Mouse (Mus musculus) hindbrain, embryonic 13.5 days (tissue): ENCODE data around the gene Fsd1. TPM values are rescaled to one million over a fixed set of nuclear protein-coding genes. Genes with fewer than 3 reads are reported as not detected.

Experiments
- ATAC-seq: fragments of 200-750 bp; cut with Nextera tagmentation; 2 replicates; pipeline ENCODE4 v1.8.0; 2017; ENCODE audit warnings: moderate TSS enrichment; ENCODE audit not compliant: low FRiP score
- H3K27ac ChIP-seq: fragments of 300-500 bp; sonication (generic); 2 replicates; pipeline ENCODE4 v1.5.1; 2015; ENCODE audit warnings: inconsistent platforms, mild to moderate bottlenecking, moderate library complexity
- H3K27me3 ChIP-seq: fragments of 300-500 bp; sonication (generic); 2 replicates; pipeline ENCODE4 v1.6.1; 2015; ENCODE audit warnings: mild to moderate bottlenecking, inconsistent platforms
- H3K36me3 ChIP-seq: fragments of 300-500 bp; sonication (generic); 2 replicates; pipeline ENCODE4 v1.6.1; 2015; ENCODE audit warnings: mild to moderate bottlenecking, inconsistent platforms
- H3K4me1 ChIP-seq: fragments of 300-500 bp; sonication (generic); replicated peaks from 2 replicates; pipeline ENCODE4 v1.6.1; 2015; ENCODE audit warnings: inconsistent platforms
- H3K4me2 ChIP-seq: fragments of 300-500 bp; sonication (generic); 2 replicates; pipeline ENCODE4 v1.6.1; 2015; ENCODE audit warnings: inconsistent platforms, mild to moderate bottlenecking, moderate library complexity
- H3K4me3 ChIP-seq: fragments of 300-500 bp; sonication (generic); 2 replicates; pipeline ENCODE4 v1.5.1; 2015; ENCODE audit warnings: mild to moderate bottlenecking, inconsistent platforms
- H3K9ac ChIP-seq: fragments of 300-500 bp; sonication (generic); 2 replicates; pipeline ENCODE4 v1.6.1; 2015; ENCODE audit warnings: mild to moderate bottlenecking, inconsistent platforms
- H3K9me3 ChIP-seq: fragments of 300-500 bp; sonication (generic); 2 replicates; pipeline ENCODE4 v1.6.1; 2016; ENCODE audit warnings: inconsistent platforms
- WGBS: fragments of 180-500 bp; shearing (Covaris S2); methylation state at CpG from one replicate; pipeline ENCODE4 v1.1.7; 2015; 5-methylcytosine and 5-hydroxymethylcytosine counted together
- polyA plus RNA-seq: library from polyadenylated mRNA; unstranded; fragments of >200 nt; fragmentation: Nextera tagmentation; extraction: Ambion mirVana; gene quantifications from 2 replicates; pipeline ENCODE4 v1.2.1, GENCODE M21; 2015

The Fsd1 gene
- polyA plus RNA-seq, 1 experiment from 2014 or later, result 159 TPM

GRCm38 (mm10) chr17:56036176-56036900, 50.0 kb downstream of the Fsd1 start, which contains the start of gene Sh3gl1:
Gene Sh3gl1 (minus strand): TSS chr17:56036635.
- Histone ChIP-seq H3K9me3 (no peaks in the 10 kb centered on the region), H3K36me3 (peaks cover 27% of the 10 kb centered on the region), H3K27ac (peak within 1 kb of the TSS; percentile 93), H3K4me3 (peak within 1 kb of the TSS; percentile 84), H3K4me2 (peak within 1 kb of the TSS; percentile 63), H3K27me3 (no peaks in the 10 kb centered on the region), H3K4me1 (peaks cover 56% of the 10 kb centered on the region), H3K9ac (peak within 1 kb of the TSS; percentile 93)
- WGBS, result under 1% methylated on average over 74 of the region's 74 CpGs
- ATAC-seq, result peak; percentile 92

- 38% methylated on average over 13 of the region's 13 CpGs for WGBS
- H3K27ac ChIP-seq, result peak overlapping the region; percentile 1; the same call in 1 of the 2 replicates
- ATAC-seq, result peak; percentile 29
- H3K4me2 ChIP-seq, result peak overlapping the region; percentile 44
- H3K9me3 ChIP-seq, result no peaks in the 10 kb centered on the region
- peak overlapping the region; percentile 27 for H3K4me3 ChIP-seq
- H3K36me3 ChIP-seq, result peaks cover 26% of the 10 kb centered on the region
- 0 out of 2 replicates have a peak overlapping the region, but pooled peaks have one; percentile 24 for H3K9ac ChIP-seq
- H3K27me3 ChIP-seq, result no peaks in the 10 kb centered on the region
- peaks cover 55% of the 10 kb centered on the region for H3K4me1 ChIP-seq
These were observed 50.6 kb downstream of the Fsd1 start for GRCm38 (mm10) chr17:56036901-56037287.

- ATAC-seq, result no peak
- no peak overlapping the region for H3K4me3 ChIP-seq
- 86% methylated on average over 8 of the region's 8 CpGs for WGBS
These were observed 52.4 kb downstream of the Fsd1 start for GRCm38 (mm10) chr17:56038583-56039261.

GRCm38 (mm10) chr17:56039345-56039744, 53.0 kb downstream of the Fsd1 start:
- 85% methylated on average over 4 of the region's 4 CpGs for WGBS
- Histone ChIP-seq H3K4me3 (peak overlapping the region; percentile 72; the same call in 1 of the 2 replicates), H3K27ac (peak overlapping the region; percentile 83; the same call in 1 of the 2 replicates), H3K9ac (no peak overlapping the region; the same call in 1 of the 2 replicates), H3K4me2 (peak overlapping the region; percentile 94), H3K4me1 (peaks cover 31% of the 10 kb centered on the region), H3K9me3 (no peaks in the 10 kb centered on the region), H3K36me3 (peaks cover 12% of the 10 kb centered on the region), H3K27me3 (no peaks in the 10 kb centered on the region)
- no peak for ATAC-seq

More at GRCm38 (mm10) chr17:56038583-56039261, 52.4 kb downstream of the Fsd1 start:
- Histone ChIP-seq H3K4me2 (no peak overlapping the region), H3K4me1 (peaks cover 37% of the 10 kb centered on the region), H3K9ac (no peak overlapping the region), H3K36me3 (peaks cover 12% of the 10 kb centered on the region), H3K9me3 (no peaks in the 10 kb centered on the region), H3K27ac (no peak overlapping the region), H3K27me3 (no peaks in the 10 kb centered on the region)

GRCm38 (mm10) chr17:56040030-56040856, 53.9 kb downstream of the Fsd1 start, which contains the start of gene Chaf1a:
Gene Chaf1a (plus strand): TSS chr17:56040439.
- Histone ChIP-seq H3K27ac (peak within 1 kb of the TSS; percentile 83), H3K4me1 (peaks cover 22% of the 10 kb centered on the region), H3K9me3 (no peaks in the 10 kb centered on the region), H3K4me2 (peak within 1 kb of the TSS; percentile 94), H3K9ac (peak within 1 kb of the TSS; percentile 81), H3K4me3 (peak within 1 kb of the TSS; percentile 72), H3K27me3 (no peaks in the 10 kb centered on the region), H3K36me3 (peaks cover 6% of the 10 kb centered on the region; the same call in 1 of the 2 replicates)
- WGBS, result under 1% methylated on average over 68 of the region's 68 CpGs
- ATAC-seq, result peak; percentile 83

GRCm38 (mm10) chr17:56040857-56041163, 54.5 kb downstream of the Fsd1 start:
- WGBS, result 2% methylated on average over 12 of the region's 12 CpGs
- no peaks in the 10 kb centered on the region for H3K9me3 ChIP-seq
- H3K27ac ChIP-seq, result no peak overlapping the region
- no peak for ATAC-seq
- peaks cover 16% of the 10 kb centered on the region for H3K4me1 ChIP-seq
- peaks cover 6% of the 10 kb centered on the region; the same call in 1 of the 2 replicates for H3K36me3 ChIP-seq
- H3K4me2 ChIP-seq, result peak overlapping the region; percentile 94
- H3K4me3 ChIP-seq, result peak overlapping the region; percentile 72
- peak overlapping the region; percentile 81 for H3K9ac ChIP-seq
- no peaks in the 10 kb centered on the region for H3K27me3 ChIP-seq

Other genes starting within 250 kb of the Fsd1 start
- 0.08 and 0.25 TPM in 2 replicates for gene Adgre4, start 236.5 kb upstream of the Fsd1 start, polyA plus RNA-seq
- 11.9 and 12.1 TPM in 2 replicates for gene Zfp119a, start 107.6 kb upstream of the Fsd1 start, polyA plus RNA-seq
- 14.5 and 15.3 TPM in 2 replicates for gene Zfp959, start 94.4 kb upstream of the Fsd1 start, polyA plus RNA-seq
- 8.2 and 8.7 TPM in 2 replicates for gene Zfp119b, start 37.0 kb upstream of the Fsd1 start, polyA plus RNA-seq
- gene Ebi3, start 33.9 kb upstream of the Fsd1 start, polyA plus RNA-seq, result 5.0 and 6.8 TPM in 2 replicates
- 23.2 and 25.2 TPM in 2 replicates for gene Yju2, start 27.4 kb upstream of the Fsd1 start, polyA plus RNA-seq
- gene Shd, start 16.0 kb upstream of the Fsd1 start, polyA plus RNA-seq, result 170 and 182 TPM in 2 replicates
- 5.7 and 5.8 TPM in 2 replicates for gene Stap2, start 19.1 kb downstream of the Fsd1 start, polyA plus RNA-seq
- 159 and 163 TPM in 2 replicates for gene Mpnd, start 19.2 kb downstream of the Fsd1 start, polyA plus RNA-seq
- 116 and 118 TPM in 2 replicates for gene Sh3gl1, start 50.1 kb downstream of the Fsd1 start, polyA plus RNA-seq
- 6.1 and 6.9 TPM in 2 replicates for gene Chaf1a, start 53.9 kb downstream of the Fsd1 start, polyA plus RNA-seq
- gene Ubxn6, start 88.5 kb downstream of the Fsd1 start, polyA plus RNA-seq, result 77.2 and 86.0 TPM in 2 replicates
- 150 and 154 TPM in 2 replicates for gene Hdgfl2, start 93.1 kb downstream of the Fsd1 start, polyA plus RNA-seq
- gene Plin4, start 123.3 kb downstream of the Fsd1 start, polyA plus RNA-seq, result 0.10 TPM in 2 replicates
- gene Plin5, start 131.1 kb downstream of the Fsd1 start, polyA plus RNA-seq, result 0.83 and 1.0 TPM in 2 replicates
- not detected in 2 replicates for gene Lrg1, start 135.5 kb downstream of the Fsd1 start, polyA plus RNA-seq
- 10.5 and 11.7 TPM in 2 replicates for gene Sema6b, start 153.8 kb downstream of the Fsd1 start, polyA plus RNA-seq
- gene Tnfaip8l1, start 176.0 kb downstream of the Fsd1 start, polyA plus RNA-seq, result 7.9 and 9.2 TPM in 2 replicates
- 69.2 and 72.6 TPM in 2 replicates for gene Mydgf, start 197.4 kb downstream of the Fsd1 start, polyA plus RNA-seq
- 24.5 and 26.5 TPM in 2 replicates for gene Dpp9, start 232.4 kb downstream of the Fsd1 start, polyA plus RNA-seq